Mouse (Mus musculus) liver, adult 2 months (tissue): ENCODE measurements around the gene Mfge8. TPM values are rescaled to one million over a fixed set of nuclear protein-coding genes. Genes with fewer than 3 reads are reported as not detected.

Source experiments
- DNase-seq: peaks from one replicate; pipeline ENCODE4 v3.0.0-alpha.2; 2011; ENCODE audit warnings: low read depth, low spot score; ENCODE audit errors: extremely low read depth
- H3K27ac ChIP-seq: fragments of 200-500 bp; replicated peaks from 2 replicates; pipeline ENCODE4 v1.5.1; 2012; ENCODE audit warnings: low read depth, mild to moderate bottlenecking, control low read depth, inconsistent platforms, low read length; ENCODE audit not compliant: insufficient read depth
- H3K27me3 ChIP-seq: fragments of 200-500 bp; 2 replicates; pipeline ENCODE4 v1.6.1; 2012; ENCODE audit warnings: mild to moderate bottlenecking, moderate library complexity, low read length, inconsistent platforms; ENCODE audit not compliant: control insufficient read depth, insufficient read depth
- H3K36me3 ChIP-seq: fragments of 200-500 bp; 2 replicates; pipeline ENCODE4 v1.6.1; 2012; ENCODE audit warnings: low read length, inconsistent platforms; ENCODE audit not compliant: control insufficient read depth, insufficient read depth
- H3K4me1 ChIP-seq: fragments of 200-500 bp; 2 replicates; pipeline ENCODE4 v1.6.1; 2011; ENCODE audit warnings: low read length; ENCODE audit not compliant: control insufficient read depth, insufficient read depth
- H3K4me3 ChIP-seq: fragments of 200-500 bp; 2 replicates; pipeline ENCODE4 v1.5.1; 2011; ENCODE audit warnings: low read depth, mild to moderate bottlenecking, control low read depth, low read length, moderate library complexity; ENCODE audit not compliant: insufficient read depth
- H3K79me2 ChIP-seq: fragments of 200-500 bp; 2 replicates; pipeline ENCODE4 v1.6.1; 2012; ENCODE audit warnings: inconsistent platforms, mild to moderate bottlenecking, low read length, moderate library complexity; ENCODE audit not compliant: control insufficient read depth, insufficient read depth
- H3K9ac ChIP-seq: fragments of 200-500 bp; 2 replicates; pipeline ENCODE4 v1.6.1; 2012; ENCODE audit warnings: low read depth, mild to moderate bottlenecking, control low read depth, inconsistent platforms, low read length
- CTCF ChIP-seq: fragments of 200-500 bp; IDR thresholded peaks from 2 replicates; pipeline ENCODE4 v1.5.1; 2011; ENCODE audit warnings: low read depth, low read length, control low read depth
- POLR2A ChIP-seq: fragments of 200-500 bp; IDR thresholded peaks from 2 replicates; pipeline ENCODE4 v1.6.1; 2011; ENCODE audit warnings: low read length, control low read depth; ENCODE audit not compliant: insufficient read depth; ENCODE audit errors: extremely low read depth
- WGBS: fragments of 180-500 bp; shearing (Covaris S2); methylation state at CpG from one replicate; pipeline ENCODE4 v1.1.7; 2018; 5-methylcytosine and 5-hydroxymethylcytosine counted together
- polyA plus RNA-seq: library from polyadenylated mRNA; depleted of rRNA; stranded (reverse); fragments of >200 nt; gene quantifications from 2 replicates; pipeline ENCODE4 v1.2.3, GENCODE M21; 2012
- total RNA-seq: library from RNA; depleted of rRNA; stranded (reverse); fragments of >200 nt; gene quantifications from 2 replicates; pipeline ENCODE4 v1.2.3, GENCODE M21; 2014

The Mfge8 gene
- total and polyA plus RNA-seq, 2 experiments: 12.2 to 20.4 TPM

GRCm38 (mm10) chr7:79139328-79139824 lies 9.5 kb downstream of the Mfge8 start:
- H3K9ac ChIP-seq: no peak overlapping the region
- no peaks in the 10 kb centered on the region for H3K36me3 ChIP-seq
- TF ChIP-seq CTCF: no peak
- TF ChIP-seq POLR2A: no peak
- DNase-seq: no peak
- no peaks in the 10 kb centered on the region for H3K79me2 ChIP-seq
- H3K4me1 ChIP-seq: no peaks in the 10 kb centered on the region
- WGBS: 82% methylated on average over 6 of the region's 6 CpGs
- no peak overlapping the region for H3K27ac ChIP-seq
- H3K27me3 ChIP-seq: no peaks in the 10 kb centered on the region
- no peak overlapping the region for H3K4me3 ChIP-seq

DNA sequence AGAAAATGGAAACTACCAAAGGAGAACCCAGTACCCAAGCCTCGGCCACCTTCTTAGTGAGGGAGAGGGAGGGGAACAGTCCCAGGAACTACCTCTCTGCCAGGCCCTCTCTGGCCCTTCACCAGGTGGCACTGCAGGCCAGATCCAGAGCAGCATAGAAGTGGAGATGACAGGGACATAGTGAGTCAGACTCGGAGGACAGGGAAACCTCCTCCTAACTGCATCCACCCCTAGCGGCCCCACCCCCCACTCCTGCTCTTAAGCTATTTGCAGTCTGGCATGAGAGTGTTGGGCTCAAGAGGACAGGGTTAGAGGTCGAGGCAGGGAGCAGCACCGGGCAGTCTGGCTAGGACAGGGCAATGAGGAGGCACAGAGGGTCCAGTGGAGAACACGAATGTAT lies 15.5 kb downstream of the Mfge8 start:
- 0 out of 2 replicates have a peak, but pooled peaks have one; percentile 10 for TF ChIP-seq CTCF
- TF ChIP-seq POLR2A: no peak
- Histone ChIP-seq H3K27me3 (peaks cover 4% of the 10 kb centered on the region; the same call in 1 of the 2 replicates), H3K79me2 (no peaks in the 10 kb centered on the region), H3K9ac (no peak overlapping the region), H3K27ac (no peak overlapping the region), H3K36me3 (no peaks in the 10 kb centered on the region), H3K4me1 (no peaks in the 10 kb centered on the region; the same call in 1 of the 2 replicates), H3K4me3 (no peak overlapping the region)
- no peak for DNase-seq
- WGBS: 30% methylated on average over 6 of the region's 6 CpGs

DNA sequence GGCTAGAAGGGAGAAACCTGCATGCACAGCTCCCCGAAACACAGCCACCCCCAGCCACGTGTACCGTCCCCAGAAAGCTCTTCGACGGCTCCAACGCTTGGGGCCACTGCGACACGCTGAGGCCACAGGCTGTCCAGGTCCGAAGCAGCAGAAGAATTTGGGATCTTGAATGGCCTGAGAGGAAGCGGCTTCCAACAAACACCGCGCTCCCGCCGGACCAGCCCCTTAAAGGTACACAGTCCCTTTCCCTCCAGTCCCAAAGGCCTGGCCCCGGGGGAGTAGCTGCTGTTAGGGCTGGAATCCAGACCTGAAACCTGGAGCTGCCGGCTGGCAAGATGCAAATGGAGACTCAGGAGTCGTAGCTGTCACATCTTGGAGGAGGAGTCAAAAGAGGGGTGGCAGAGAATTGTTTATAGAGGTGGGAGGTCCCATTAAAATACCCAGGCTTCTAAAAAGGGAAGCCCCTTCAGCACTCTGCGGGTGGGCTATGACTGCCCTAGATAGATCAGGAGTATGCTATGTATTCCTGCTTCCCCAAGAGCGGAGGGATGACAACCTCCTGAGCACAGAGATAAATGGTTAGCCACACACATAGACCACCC lies 17.9 kb downstream of the Mfge8 start, which contains the start of gene Hapln3:
TSS of gene Hapln3 (minus strand) at position 176 of the 602 bp plus-strand sequence.
- peaks cover 4% of the 10 kb centered on the region; the same call in 1 of the 2 replicates for H3K27me3 ChIP-seq
- no peaks in the 10 kb centered on the region for H3K79me2 ChIP-seq
- no peak for DNase-seq
- H3K9ac ChIP-seq: no peak within 1 kb of the TSS
- 13% methylated on average over 19 of the region's 19 CpGs for WGBS
- no peak within 1 kb of the TSS for H3K4me3 ChIP-seq
- TF ChIP-seq CTCF: no peak
- no peak for TF ChIP-seq POLR2A
- no peaks in the 10 kb centered on the region for H3K36me3 ChIP-seq
- H3K4me1 ChIP-seq: no peaks in the 10 kb centered on the region; the same call in 1 of the 2 replicates
- no peak within 1 kb of the TSS for H3K27ac ChIP-seq

DNA sequence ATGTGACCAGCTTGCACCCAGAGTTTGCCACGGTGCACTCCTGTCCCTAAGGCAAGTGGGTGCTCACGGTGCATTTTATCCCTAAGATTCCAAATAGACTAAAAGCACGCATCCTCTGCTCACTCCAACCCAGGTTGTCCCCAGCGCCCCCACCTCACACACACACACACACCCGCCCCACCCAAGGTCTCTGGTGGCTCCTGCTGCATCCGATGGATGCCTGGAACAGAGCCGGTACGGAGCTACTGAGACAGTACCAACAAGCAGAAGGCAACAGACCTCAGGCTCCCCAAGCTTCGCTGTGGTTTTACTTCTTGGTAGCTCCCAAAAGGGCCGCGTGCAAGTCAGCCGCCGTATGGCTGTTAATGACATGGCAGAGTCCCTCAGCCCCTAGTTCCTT lies 18.5 kb downstream of the Mfge8 start:
- WGBS: 27% methylated on average over 13 of the region's 13 CpGs
- H3K27me3 ChIP-seq: peaks cover 4% of the 10 kb centered on the region; the same call in 1 of the 2 replicates
- no peak overlapping the region for H3K9ac ChIP-seq
- H3K4me1 ChIP-seq: no peaks in the 10 kb centered on the region; the same call in 1 of the 2 replicates
- no peak overlapping the region for H3K4me3 ChIP-seq
- no peaks in the 10 kb centered on the region for H3K79me2 ChIP-seq
- H3K27ac ChIP-seq: no peak overlapping the region
- no peaks in the 10 kb centered on the region for H3K36me3 ChIP-seq
- TF ChIP-seq CTCF (no peak), POLR2A (no peak)
- DNase-seq: no peak

- Histone ChIP-seq H3K36me3 (no peaks in the 10 kb centered on the region), H3K79me2 (no peaks in the 10 kb centered on the region), H3K27me3 (peaks cover 4% of the 10 kb centered on the region; the same call in 1 of the 2 replicates), H3K4me3 (no peak overlapping the region), H3K4me1 (no peaks in the 10 kb centered on the region; the same call in 1 of the 2 replicates), H3K27ac (no peak overlapping the region), H3K9ac (no peak overlapping the region)
- no peak for DNase-seq
- 36% methylated on average over 8 of the region's 8 CpGs for WGBS
- TF ChIP-seq CTCF (no peak), POLR2A (no peak)
These were observed 19.0 kb downstream of the Mfge8 start for GRCm38 (mm10) chr7:79129883-79130282.

GRCm38 (mm10) chr7:79123465-79123864 lies 25.4 kb downstream of the Mfge8 start:
- Histone ChIP-seq H3K27me3 (no peaks in the 10 kb centered on the region), H3K79me2 (no peaks in the 10 kb centered on the region), H3K27ac (no peak overlapping the region), H3K9ac (no peak overlapping the region), H3K4me3 (no peak overlapping the region), H3K4me1 (no peaks in the 10 kb centered on the region), H3K36me3 (no peaks in the 10 kb centered on the region)
- WGBS: 67% methylated on average over 5 of the region's 5 CpGs
- DNase-seq: no peak
- TF ChIP-seq POLR2A (no peak), CTCF (no peak)
